Mouse (Mus musculus) heart, embryonic 10.5 days (tissue): ENCODE data around the gene Bmp8b. TPM values are rescaled to one million over a fixed set of nuclear protein-coding genes. Genes with fewer than 3 reads are reported as not detected.
"Not testable (repeated sequence)": the region's sequence is repeated elsewhere in the genome, so short reads cannot be mapped to it uniquely, and the experiment has no call there.

Experiments used
- DNase-seq: peaks from one replicate; pipeline ENCODE4 v3.0.0-alpha.2; 2017; ENCODE audit warnings: low spot score
- H3K27ac ChIP-seq: fragments of 300-500 bp; sonication (generic); 2 replicates; pipeline ENCODE4 v1.5.1; 2016; ENCODE audit warnings: mild to moderate bottlenecking
- H3K27me3 ChIP-seq: fragments of 300-500 bp; sonication (generic); 2 replicates; pipeline ENCODE4 v1.6.1; 2016; ENCODE audit warnings: mild to moderate bottlenecking; ENCODE audit not compliant: poor library complexity, insufficient read depth, severe bottlenecking
- H3K36me3 ChIP-seq: fragments of 300-500 bp; sonication (generic); 2 replicates; pipeline ENCODE4 v1.6.1; 2016; ENCODE audit warnings: mild to moderate bottlenecking, moderate library complexity
- H3K4me1 ChIP-seq: fragments of 300-500 bp; sonication (generic); 2 replicates; pipeline ENCODE4 v1.6.1; 2016; ENCODE audit warnings: mild to moderate bottlenecking
- H3K4me3 ChIP-seq: fragments of 300-500 bp; sonication (generic); 2 replicates; pipeline ENCODE4 v1.5.1; 2016; ENCODE audit warnings: mild to moderate bottlenecking, moderate library complexity
- H3K9me3 ChIP-seq: fragments of 300-500 bp; sonication (generic); 2 replicates; pipeline ENCODE4 v1.6.1; 2016; ENCODE audit warnings: mild to moderate bottlenecking, moderate library complexity
- WGBS: fragments of 180-500 bp; shearing (Covaris S2); methylation state at CpG from one replicate; pipeline ENCODE4 v1.1.7; 2016; 5-methylcytosine and 5-hydroxymethylcytosine counted together
- polyA plus RNA-seq: library from polyadenylated mRNA; unstranded; fragments of >200 nt; fragmentation: Nextera tagmentation; extraction: Ambion mirVana; gene quantifications from 2 replicates; pipeline ENCODE4 v1.2.1, GENCODE M21; 2016

The Bmp8b gene
- polyA plus RNA-seq, 1 experiment from 2014 or later = 0.84 TPM

- not testable (repeated sequence) for DNase-seq, H3K36me3 ChIP-seq, H3K4me3 ChIP-seq, H3K27ac ChIP-seq, H3K9me3 ChIP-seq
- peaks cover 13% of the 10 kb centered on the region for H3K4me1 ChIP-seq
- 80% methylated on average over 3 of the region's 3 CpGs for WGBS
- peaks cover 37% of the 10 kb centered on the region for H3K27me3 ChIP-seq
Measured at GRCm38 (mm10) chr4:123161251-123161650, 56.3 kb downstream of the Bmp8b start.

GRCm38 (mm10) chr4:123162305-123162917 lies 57.4 kb downstream of the Bmp8b start:
- 12% methylated on average over 15 of the region's 15 CpGs for WGBS
- Histone ChIP-seq H3K27me3 (peaks cover 37% of the 10 kb centered on the region), H3K27ac (no peak overlapping the region), H3K9me3 (no peaks in the 10 kb centered on the region), H3K4me1 (peaks cover 13% of the 10 kb centered on the region), H3K36me3 (no peaks in the 10 kb centered on the region), H3K4me3 (peak overlapping the region; percentile 42)
- DNase-seq = no peak

- DNase-seq = no peak
- no peak overlapping the region for H3K4me3 ChIP-seq
- no peaks in the 10 kb centered on the region for H3K36me3 ChIP-seq
- 51% methylated on average over 15 of the region's 15 CpGs for WGBS
- H3K4me1 ChIP-seq = peaks cover 13% of the 10 kb centered on the region
- H3K27ac ChIP-seq = no peak overlapping the region
- 0 out of 2 replicates have a peak, but pooled peaks cover 1% of the 10 kb centered on the region for H3K9me3 ChIP-seq
- peaks cover 37% of the 10 kb centered on the region for H3K27me3 ChIP-seq
Measured at GRCm38 (mm10) chr4:123164157-123164556, 59.2 kb downstream of the Bmp8b start.

GRCm38 (mm10) chr4:123171811-123172210 lies 66.8 kb downstream of the Bmp8b start:
- H3K27me3 ChIP-seq = peaks cover 43% of the 10 kb centered on the region
- peaks cover 3% of the 10 kb centered on the region; the same call in 1 of the 2 replicates for H3K4me1 ChIP-seq
- no peak overlapping the region for H3K4me3 ChIP-seq
- 0 out of 2 replicates have a peak, but pooled peaks cover 3% of the 10 kb centered on the region for H3K9me3 ChIP-seq
- H3K27ac ChIP-seq = no peak overlapping the region
- no peaks in the 10 kb centered on the region for H3K36me3 ChIP-seq
- DNase-seq = no peak

Other genes starting within 250 kb of the Bmp8b start
- gene Cap1, start 219.1 kb upstream of the Bmp8b start, polyA plus RNA-seq = 21.7 and 56.6 TPM in 2 replicates
- gene Mfsd2a, start 144.0 kb upstream of the Bmp8b start, polyA plus RNA-seq = 1.6 and 2.0 TPM in 2 replicates
- gene Mycl, start 109.5 kb upstream of the Bmp8b start, polyA plus RNA-seq = 2.5 and 8.6 TPM in 2 replicates
- 15.0 and 18.3 TPM in 2 replicates for gene Trit1, start 88.6 kb upstream of the Bmp8b start, polyA plus RNA-seq
- gene Oxct2b, start 11.1 kb downstream of the Bmp8b start, polyA plus RNA-seq = 0.11 TPM in 1 of 2 replicates, not detected in the other
- gene Ppie, start 34.8 kb downstream of the Bmp8b start, polyA plus RNA-seq = 72.4 and 100 TPM in 2 replicates
- 0.41 and 1.3 TPM in 2 replicates for gene Hpcal4, start 78.1 kb downstream of the Bmp8b start, polyA plus RNA-seq
- gene Nt5c1a, start 96.3 kb downstream of the Bmp8b start, polyA plus RNA-seq = 0.31 and 0.46 TPM in 2 replicates
- gene Heyl, start 128.4 kb downstream of the Bmp8b start, polyA plus RNA-seq = 3.2 and 3.9 TPM in 2 replicates
- 70.4 and 73.3 TPM in 2 replicates for gene Pabpc4, start 157.2 kb downstream of the Bmp8b start, polyA plus RNA-seq
- not detected in 2 replicates for gene Oxct2a, start 218.5 kb downstream of the Bmp8b start, polyA plus RNA-seq
- 0.15 and 0.23 TPM in 2 replicates for gene Bmp8a, start 238.1 kb downstream of the Bmp8b start, polyA plus RNA-seq